Mouse (Mus musculus): Measurements from ENCODE around the gene Arhgap21. TPM values are rescaled to one million over a fixed set of nuclear protein-coding genes. Genes with fewer than 3 reads are reported as not detected.

The Arhgap21 gene
- 72.8 and 85.1 TPM in 2 replicates for total RNA-seq (2021)
- long read RNA-seq, partial matches to known transcripts, result 2 of 7 reads
- long read RNA-seq, other reads (novel, unspliced or antisense), result 5 of 7 reads

DNA sequence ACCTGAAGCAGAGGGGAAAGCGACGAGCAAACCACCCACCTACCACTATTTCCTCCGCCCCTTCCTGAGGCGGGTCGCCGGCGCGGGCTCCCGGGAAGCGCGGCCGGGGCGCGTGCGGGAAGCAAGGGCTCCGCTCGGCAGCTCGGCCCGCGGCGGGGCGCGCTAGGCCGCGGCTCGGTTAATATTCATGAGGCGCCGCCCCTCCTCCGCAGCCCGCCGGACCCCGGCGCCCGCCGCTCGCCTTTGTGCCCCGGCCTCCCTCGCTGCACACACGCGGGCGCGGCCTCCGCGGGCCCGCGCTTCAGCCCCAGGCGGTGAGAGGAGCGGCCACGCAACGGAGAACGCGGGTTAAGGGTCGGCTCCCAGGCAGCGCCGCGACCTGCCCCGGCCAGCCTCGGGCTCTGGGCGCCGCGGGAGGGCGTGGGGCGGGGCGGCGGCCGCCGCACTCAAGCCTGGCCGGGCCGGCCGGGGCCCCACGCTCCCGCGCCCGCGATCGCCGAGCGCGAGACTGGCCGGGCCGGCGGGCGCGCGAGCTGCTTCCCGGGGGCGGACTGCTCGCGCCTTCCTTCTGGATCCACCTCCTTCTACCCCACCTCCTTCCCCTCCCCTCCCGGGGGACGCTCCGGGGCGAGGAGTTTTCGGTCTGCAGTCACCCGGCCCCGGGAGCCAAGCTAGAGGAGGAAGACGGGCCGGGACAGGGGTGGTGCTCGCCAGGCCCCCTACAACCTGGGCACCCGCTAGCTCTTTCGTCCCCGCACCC lies at the start of gene Arhgap21:
Gene Arhgap21, minus strand, starts transcription at position 441 of the 760 bp plus-strand sequence.
- DNase-seq, result peak; percentile 83

DNA sequence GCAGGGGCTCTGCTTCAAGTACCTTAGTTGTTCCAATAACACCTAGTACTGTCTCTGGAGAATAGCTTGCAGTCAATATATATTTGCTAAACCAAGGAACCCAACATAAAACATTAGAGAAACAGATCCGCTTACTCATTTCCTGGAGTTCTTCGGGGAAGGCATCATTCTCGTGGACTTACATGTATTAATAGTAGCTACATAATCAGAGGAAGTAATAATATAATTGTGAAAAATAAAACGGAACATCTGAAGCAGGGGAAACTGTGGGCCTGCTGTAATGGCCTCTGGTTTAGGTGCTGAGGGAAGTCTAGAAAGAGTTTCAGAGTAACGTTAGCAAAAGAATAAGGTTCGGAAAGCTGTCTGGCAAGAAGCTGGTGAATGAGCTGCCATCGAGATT lies 47.9 kb upstream of the Arhgap21 start:
- DNase-seq, result no peak

DNA sequence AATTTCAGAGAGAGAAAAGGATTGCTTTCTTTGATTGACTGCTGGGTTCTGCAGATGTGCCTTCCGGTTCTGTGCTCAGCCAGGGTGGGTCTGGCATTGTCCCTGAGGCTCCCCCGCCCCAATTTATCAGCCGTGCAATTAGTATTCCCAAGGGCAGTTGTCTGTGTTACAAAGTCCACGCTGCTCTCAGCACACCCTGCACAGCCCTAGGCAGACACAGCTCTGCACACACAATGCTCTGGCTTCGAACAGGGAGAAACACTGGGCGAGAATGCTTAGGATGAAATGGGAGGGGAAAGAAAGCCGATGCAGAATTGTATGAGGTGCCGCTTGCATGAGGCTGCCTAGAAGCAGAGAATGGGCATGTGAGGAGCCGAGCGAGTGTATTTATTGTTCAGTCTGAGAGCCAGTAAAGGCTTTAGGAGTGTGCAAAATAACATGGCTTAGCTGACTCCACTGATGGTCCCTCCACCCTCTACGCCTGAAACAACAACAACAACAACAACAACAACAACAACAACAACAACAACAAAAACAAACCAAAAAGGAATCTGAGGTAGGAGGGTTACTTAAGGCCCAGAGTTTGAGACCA lies 42.2 kb upstream of the Arhgap21 start:
- no peak for DNase-seq

DNA sequence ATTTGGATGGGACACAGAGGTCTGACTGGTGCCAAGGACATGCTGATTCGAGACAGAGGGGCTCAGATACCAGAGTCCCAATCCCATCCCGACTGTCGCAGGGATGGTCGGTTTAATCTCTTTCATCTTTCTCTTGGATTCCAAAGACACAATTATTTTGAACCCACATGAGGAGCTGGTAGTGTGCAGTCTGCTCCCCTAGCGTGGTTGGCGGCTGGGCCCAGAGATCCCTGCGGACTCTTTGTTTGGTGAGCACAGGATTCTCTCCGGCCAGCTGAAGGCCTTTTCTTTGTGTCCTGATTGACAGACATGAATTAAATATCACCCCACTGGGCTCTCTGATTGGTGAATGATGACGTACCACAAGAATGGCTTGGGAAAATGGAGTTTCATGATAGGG lies 41.5 kb upstream of the Arhgap21 start:
- DNase-seq, result no peak

DNA sequence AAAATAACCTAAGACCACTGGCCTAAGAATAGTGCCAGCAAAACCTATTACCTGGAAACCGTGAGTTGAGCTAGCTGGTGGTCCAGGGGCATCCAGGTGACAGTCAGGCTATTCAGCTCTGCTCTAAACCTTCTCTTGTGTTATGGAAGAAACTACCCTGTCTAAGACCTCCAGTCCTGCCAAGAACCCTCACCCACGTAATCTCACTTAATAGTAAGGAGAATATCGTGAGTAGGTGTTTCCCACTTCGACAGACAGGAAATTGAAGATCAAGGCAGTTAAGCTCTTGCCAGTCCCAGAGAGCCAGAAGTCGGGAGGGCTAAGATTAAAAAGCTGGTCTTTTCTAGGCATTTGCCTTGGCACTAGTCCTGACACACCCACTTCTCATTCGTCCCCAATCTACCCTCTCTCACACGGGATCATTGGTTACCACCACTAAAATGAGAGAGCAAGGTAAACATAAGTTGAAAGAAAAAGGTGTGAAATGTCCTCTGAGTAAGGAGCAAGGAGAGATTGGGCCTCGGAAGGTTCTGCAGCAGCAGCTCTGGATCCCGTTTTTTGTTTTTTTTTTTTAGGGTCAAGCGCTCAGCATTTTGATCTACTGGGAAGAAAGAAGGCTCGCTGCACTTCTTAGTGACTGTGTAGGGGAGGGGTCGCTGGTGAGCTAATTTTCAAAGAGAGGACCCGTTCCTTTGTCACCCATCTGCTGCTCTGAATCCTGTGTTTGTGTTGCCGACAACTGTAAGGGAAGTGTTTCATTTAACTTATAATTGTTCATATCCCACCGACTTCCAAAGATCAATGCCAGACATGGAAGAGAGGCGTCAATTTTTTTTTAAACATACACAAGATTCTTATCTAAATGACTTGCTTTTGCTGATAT lies 40.8 kb upstream of the Arhgap21 start:
- DNase-seq, result no peak

DNA sequence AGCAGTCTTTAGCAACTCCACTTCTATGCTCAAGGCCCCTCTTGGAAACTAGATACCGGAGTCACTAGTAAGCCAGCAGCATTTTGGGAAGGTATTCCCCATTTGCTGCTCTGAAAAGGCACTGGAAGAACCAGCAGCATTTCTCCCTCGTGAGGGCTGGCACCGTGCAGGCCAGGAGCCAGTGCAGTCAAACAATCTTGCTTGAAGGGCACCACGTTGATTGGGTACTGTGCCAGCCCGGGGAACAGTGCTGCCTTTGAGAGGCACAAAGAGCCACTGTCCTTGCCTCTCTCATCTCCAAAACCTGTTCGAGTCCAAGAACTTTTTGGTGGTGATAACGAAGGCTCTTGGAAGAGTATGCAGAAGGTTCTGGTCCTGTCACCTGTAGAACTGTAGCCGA lies 33.9 kb upstream of the Arhgap21 start:
- no peak for DNase-seq

DNA sequence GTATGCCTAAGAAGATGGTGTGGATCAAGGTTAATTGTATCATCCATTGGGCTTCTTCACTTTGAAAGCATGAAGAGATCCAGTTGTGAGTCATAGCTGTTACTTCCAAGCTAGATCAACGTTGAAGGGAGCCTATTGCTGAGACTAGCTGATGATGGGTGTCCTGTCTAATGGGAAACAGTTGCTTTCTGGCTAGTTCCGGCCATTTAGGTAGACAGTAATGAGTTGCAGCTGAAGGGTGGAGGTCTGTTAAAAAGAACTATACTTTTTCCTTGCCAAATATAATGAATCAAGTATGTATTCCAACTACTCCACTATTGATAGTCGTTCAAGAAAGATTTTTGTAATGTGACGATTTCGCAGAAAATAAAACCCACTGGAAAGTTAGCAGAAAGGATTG lies 32.5 kb upstream of the Arhgap21 start:
- DNase-seq, result no peak

DNA sequence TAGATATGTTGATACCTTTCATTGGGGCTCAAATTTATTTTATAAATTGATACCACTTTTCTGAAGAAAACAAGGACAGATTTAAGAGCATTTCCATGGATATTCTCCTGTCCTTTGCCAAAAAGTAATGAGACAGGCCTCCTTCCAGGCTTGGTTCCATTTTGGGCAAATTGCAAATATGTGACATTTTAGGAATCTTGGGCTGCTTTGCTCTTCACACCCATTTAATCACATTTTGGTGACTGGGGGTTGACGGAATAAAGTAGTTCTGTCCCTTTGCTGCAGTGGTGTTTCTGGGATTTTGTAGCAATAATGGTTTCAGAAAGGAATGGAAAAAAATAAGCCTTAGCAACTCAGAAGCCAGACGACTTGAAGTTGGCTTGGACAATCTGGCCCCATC lies 26.9 kb upstream of the Arhgap21 start:
- DNase-seq, result no peak

DNA sequence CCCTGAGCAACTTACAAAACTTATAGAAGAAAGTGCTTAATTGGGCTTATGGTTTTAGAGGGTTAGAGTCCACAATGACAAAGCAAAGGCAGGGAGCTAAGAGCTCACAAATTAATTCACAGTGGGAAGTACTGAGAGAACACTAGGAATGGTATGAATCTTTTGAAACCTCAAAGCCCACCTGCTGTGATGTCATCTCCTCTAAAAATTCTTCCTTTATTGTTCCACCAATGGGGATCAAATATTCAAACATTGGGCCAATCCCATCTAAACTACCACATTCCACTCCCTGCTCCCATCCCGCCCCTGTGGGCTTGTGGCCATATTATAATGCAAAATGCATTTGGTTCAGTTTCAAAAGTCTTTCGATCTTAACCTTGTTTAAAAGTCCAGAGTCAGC lies 22.8 kb upstream of the Arhgap21 start:
- DNase-seq, result no peak

DNA sequence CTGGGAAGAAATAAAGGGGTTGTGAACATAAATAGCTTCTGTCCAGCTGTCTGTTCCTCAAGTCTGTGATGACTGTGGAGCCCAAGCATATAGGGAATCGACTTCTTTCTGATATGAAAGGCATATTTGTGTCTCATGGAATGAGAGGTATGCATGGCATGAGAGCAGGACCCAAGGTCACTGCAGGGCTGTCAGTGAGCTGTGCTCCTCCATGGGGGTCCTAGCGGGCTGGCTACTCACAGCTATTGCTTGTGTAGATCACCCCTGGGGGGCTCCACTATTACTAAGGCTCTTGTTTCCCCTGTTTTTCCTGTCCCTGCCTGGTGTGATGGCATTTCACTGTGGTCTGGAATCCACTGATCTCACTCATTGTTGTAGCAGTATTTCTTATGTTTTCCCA lies 22.2 kb upstream of the Arhgap21 start:
- no peak for DNase-seq

DNA sequence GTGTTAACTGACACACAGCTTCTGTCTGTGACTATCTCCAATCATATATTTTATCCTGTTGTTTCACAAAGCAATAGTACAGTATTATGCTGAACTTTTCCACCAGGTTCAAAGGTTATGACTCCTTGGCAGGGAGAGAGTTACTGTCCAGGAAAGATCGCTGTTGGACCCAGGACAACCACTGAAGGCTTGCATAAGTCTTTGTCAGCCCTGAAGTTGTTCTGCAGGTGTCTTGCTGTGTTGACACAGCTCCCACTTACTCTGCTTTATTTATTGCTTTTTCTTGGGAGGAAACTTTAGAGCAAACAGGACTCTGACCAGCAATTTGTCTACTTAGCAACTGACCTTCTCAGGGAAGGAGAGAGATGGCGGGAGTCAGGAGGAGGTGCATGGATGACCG lies 21.4 kb upstream of the Arhgap21 start:
- no peak for DNase-seq

DNA sequence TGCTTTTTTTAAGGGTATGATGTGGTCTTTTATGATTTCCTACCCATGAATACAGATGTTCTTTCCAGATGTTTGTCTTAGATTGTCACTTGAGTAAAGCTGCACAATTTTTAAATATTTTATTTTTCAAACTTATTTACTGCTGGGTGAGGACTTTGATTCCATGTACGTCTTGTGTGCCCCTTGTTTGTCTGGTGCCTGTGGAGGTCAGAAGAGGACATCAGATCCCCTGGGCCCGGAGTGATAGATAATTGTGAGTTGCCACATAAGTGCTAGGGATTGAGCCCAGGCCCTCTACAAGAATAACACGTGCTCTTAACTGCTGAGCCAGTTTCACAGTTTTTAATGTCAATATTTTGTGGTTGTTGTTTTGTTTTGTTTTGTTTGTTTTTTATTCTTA lies 19.1 kb upstream of the Arhgap21 start:
- no peak for DNase-seq

DNA sequence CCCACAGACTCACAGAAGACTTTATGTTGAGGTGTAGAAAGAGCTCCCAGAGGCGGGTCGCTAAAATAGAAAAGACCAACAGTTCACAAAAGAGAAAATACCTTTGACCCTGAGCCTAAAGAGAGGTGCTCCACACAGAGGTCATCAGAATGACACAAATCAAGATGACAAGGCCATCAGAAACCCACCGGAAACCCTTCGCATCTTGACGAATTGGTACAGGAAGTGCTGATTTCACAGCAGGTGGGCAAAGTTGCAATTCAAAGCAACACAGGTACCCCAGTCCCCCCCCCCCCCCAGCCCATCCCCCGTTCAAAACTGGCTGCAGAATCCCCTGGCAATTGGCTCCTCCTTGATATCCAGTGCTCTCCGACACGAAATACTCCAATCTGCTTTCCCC lies 10.0 kb upstream of the Arhgap21 start:
- DNase-seq, result no peak

DNA sequence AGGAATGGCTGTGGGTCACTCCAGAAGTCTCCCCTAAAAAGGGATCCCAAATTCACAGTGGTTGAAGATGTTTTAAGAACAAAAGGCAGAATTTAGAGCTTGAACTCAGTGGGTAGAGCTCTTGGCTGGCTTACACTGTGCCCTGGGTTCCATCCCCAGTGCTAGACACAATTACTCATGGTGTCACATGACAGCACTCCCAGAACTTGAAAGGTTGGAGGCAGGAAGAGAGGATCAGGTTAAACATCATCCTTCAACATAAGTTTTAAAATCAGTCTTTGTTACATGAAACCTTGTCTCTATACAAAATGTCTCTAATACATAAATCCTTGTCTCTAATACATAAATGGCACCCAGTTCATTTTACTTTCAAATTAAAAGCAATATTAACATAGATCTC lies 8.4 kb upstream of the Arhgap21 start:
- no peak for DNase-seq

DNA sequence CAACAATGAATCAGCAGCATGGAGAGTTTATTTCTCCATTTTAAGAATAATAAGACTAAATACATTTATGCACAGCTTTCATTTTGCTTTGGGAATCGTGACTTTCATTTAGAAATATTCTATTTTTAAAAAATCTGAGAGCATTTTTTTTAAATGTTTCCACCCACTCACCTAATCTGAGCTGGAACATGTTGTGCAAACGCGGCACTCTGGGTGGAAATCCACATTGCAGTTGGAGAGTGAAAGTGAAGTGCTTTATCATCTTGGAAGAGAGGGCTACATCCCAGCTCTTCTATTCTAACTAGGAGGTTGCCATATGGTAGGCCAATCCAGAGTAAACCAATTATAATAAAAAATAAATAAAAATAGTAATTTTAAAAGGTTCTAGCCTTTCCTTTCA lies 4.8 kb upstream of the Arhgap21 start:
- DNase-seq, result no peak

DNA sequence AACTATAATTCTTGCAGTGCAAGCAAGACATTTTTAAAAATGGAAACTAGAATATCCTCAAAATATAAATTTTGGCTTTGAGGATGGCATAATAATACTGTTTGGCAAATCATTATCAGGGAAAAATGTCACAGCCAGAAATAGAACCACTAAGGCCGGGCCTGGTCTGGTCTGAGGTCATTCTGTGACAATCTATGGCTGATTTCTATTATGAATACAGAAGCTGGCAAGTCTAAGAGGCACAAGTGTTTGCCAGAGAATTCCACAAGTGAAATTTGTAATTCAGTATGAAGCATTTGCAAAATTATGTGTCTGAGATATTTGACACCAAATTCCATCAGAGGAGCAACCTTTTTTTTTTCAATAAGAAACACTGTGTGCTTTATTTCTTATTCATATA lies 3.5 kb upstream of the Arhgap21 start:
- no peak for DNase-seq

DNA sequence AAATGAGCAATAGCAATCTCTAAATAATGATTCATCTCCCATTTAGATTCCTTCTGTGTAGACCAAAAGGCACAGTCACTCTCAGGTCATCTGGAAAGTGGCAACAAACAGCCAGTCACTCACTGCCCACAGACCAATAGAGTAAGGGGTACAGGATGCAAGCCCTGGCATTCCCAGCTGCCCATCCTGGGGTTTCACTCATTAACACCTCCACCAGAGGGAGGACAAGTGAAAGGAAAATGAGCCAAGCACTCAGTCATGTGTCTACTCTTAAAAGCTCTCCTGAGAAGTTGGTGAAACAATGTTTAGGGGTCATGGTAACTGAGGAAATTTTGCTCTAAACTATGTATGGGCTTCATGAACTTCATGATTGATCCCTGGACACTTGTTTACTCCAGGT lies 2.9 kb upstream of the Arhgap21 start:
- no peak for DNase-seq

DNA sequence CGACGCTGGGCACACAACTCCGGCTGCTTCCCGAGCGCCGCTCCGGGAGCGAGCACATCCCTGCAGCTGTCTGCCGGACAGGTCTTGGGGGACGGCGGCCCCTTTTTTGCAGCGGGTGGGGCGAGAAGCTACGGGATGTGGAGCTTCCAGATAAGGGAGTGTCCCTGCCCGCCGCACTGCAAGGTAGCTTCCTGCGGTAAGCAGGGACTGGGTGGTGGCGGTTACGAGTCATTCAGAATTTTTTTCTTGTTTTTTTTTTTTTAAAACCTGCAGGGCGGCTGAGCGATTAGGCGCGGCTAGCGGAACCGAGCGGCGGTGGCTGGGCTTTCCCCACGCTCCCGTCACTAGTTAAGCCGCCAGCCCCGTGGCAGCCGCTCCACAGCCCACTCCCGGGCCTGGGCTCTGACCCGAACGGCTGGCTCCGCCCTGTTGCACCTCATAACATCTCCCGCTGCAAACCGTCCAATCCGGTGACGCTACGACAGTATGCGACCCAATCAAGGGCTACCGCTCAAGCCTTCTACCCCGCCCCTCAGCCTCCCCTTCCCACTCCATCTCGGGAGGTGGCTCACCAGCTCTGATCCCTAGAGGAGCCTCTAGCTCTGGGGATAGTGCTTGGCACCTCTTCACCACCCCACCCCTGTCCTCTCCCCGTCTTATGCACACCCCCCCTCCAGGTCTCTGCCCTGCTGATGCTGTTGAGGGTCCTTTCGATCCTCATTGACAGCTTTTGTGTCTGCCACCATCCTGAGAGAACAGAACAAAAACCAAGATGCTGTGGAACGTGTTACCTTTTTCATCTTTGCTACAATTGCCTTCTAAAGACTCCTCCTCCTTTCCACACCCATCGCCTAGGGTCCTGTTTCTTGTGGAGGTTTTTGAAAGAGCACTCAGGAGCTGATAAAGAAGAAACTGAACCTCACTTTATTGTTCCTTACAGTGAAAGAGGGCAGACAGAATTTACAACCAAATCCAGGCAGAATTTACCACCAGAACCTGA lies 820 bp upstream of the Arhgap21 start:
- DNase-seq, result peak; percentile 95

DNA sequence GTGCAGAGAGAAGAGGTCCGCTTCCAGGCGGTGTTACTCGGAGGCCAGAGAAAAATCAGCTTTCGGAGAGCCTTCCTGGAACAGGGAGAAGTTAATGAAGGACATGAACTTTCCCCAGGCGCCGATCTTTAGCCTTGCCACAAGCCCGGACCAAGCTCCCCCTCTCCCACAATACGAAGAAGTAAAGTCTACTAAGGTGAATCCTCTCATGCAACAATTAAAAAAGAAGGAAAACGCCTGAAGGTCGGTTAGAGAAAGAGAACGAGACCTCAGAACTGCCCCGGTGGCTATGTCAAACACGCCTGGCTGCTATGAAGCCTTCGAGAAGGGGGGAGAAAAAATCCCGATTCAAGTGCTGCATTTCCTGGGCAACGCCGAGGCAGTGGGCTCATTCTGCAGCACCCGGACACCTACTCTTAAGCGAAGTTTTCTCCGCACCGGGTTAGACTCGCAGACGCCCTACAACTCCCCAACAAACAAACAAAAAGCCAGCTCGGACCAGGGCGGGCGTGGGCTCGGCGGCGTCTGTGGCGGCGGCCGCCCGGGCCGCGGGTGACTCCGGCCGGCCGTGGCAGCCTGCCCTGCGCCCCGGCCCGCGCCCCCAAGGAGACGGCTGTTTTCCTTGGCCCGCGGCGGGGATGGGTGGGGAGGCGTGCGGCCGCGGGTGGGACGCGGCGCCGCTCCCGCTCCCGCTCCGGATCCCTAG lies 882 bp downstream of the Arhgap21 start:
- peak; percentile 44 for DNase-seq

DNA sequence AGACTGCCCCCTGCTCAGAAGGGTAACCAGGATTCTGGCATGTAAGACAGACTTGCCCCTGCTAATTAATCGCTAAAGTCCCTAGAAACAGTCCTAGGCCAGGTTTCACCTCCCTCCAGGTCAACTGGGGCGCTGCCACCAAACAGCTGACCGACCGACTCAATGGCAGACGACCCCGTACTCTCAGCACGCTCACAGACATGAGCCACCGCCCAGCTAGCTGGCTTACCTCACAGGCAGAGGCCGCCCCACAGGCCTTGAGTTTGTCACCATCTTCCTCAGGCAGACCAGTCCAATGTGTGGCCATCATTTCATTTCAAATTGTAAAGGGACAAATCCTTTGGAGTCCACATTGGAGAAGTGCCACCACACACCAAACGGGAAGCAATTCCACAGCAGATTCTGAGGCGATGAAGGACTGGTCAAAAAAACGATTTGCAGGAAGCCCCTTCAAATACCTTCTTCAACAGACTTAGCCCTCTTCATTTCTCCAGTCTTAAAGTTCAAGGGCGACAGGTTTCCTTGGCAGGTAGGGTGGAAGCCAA lies 1.5 kb downstream of the Arhgap21 start:
- peak; percentile 56 for DNase-seq
